Mouse (Mus musculus): ENCODE data around the gene Htatsf1. TPM values are rescaled to one million over a fixed set of nuclear protein-coding genes. Genes with fewer than 3 reads are reported as not detected.

Gene Htatsf1
- 92.0 and 98.4 TPM in 2 replicates for polyA plus RNA-seq (2015; fragmentation: Nextera tagmentation; extraction: Ambion mirVana)

GRCm38 (mm10) chrX:57053174-57053992 is at the start of gene Htatsf1:
TSS of gene Htatsf1 (plus strand) at chrX:57053583.
- Histone ChIP-seq H3K9me3 (no peaks in the 10 kb centered on the region), H3K27ac (peak within 1 kb of the TSS; percentile 95), H3K4me1 (replicated peaks) (no peaks in the 10 kb centered on the region), H3K4me2 (peak within 1 kb of the TSS; percentile 62), H3K36me3 (0 out of 2 replicates have a peak, but pooled peaks cover 4% of the 10 kb centered on the region), H3K9ac (peak within 1 kb of the TSS; percentile 72), H3K4me3 (peak within 1 kb of the TSS; percentile 52), H3K27me3 (no peaks in the 10 kb centered on the region)
- peak; percentile 97 for ATAC-seq (ENCODE audit: low FRiP score)
- 17% methylated on average over 74 of the region's 85 CpGs for WGBS

- WGBS: 78% methylated on average over 2 of the region's 2 CpGs
Observed at GRCm38 (mm10) chrX:57012891-57013290, 40.5 kb upstream of the Htatsf1 start.

DNA sequence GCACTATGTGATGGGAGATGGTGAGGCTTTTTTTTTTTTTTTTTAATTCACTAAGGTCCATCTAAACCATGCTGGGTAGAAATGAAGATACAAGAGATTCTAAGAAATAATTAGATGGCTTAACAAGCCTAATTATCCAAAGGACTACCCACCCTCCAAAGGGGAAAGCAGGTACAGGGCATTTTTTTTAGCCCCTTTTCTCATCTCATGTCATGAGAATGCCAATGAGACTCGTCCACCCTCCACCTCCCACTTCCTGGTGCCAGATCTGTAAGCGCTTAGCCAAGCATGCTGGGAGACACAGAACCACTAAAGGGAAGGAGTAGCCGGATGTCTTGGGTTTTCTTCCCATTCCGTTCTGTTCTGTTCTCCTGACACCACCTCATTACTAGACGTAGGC is 10.6 kb upstream of the Htatsf1 start, which contains the start of gene Brs3:
Gene Brs3 (plus strand): TSS at position 301 of the 400 bp plus-strand sequence.
- no peak within 1 kb of the TSS for H3K4me2 ChIP-seq
- H3K4me3 ChIP-seq: no peak within 1 kb of the TSS

More at GRCm38 (mm10) chrX:57012891-57013290, 40.5 kb upstream of the Htatsf1 start:
- Histone ChIP-seq H3K27ac (no peak overlapping the region), H3K4me3 (no peak overlapping the region), H3K4me2 (no peak overlapping the region), H3K9me3 (no peaks in the 10 kb centered on the region), H3K4me1 (replicated peaks) (no peaks in the 10 kb centered on the region), H3K27me3 (no peaks in the 10 kb centered on the region), H3K9ac (no peak overlapping the region), H3K36me3 (no peaks in the 10 kb centered on the region)
- no peak for ATAC-seq (ENCODE audit: low FRiP score)

GRCm38 (mm10) chrX:57043869-57044268 is 9.5 kb upstream of the Htatsf1 start:
- H3K9ac ChIP-seq: no peak overlapping the region
- H3K4me2 ChIP-seq: no peak overlapping the region
- no peak for ATAC-seq (ENCODE audit: low FRiP score)
- H3K4me1 ChIP-seq (replicated peaks): no peaks in the 10 kb centered on the region
- H3K27ac ChIP-seq: no peak overlapping the region
- H3K9me3 ChIP-seq: no peaks in the 10 kb centered on the region
- 74% methylated on average over 6 of the region's 6 CpGs for WGBS
- no peaks in the 10 kb centered on the region for H3K36me3 ChIP-seq
- no peaks in the 10 kb centered on the region for H3K27me3 ChIP-seq
- no peak overlapping the region for H3K4me3 ChIP-seq

More for the DNA sequence above, 10.6 kb upstream of the Htatsf1 start, which contains the start of gene Brs3:
- no peak within 1 kb of the TSS for H3K27ac ChIP-seq
- no peaks in the 10 kb centered on the region for H3K4me1 ChIP-seq (replicated peaks)
- ATAC-seq (ENCODE audit: low FRiP score): no peak
- no peaks in the 10 kb centered on the region for H3K27me3 ChIP-seq
- H3K9ac ChIP-seq: no peak within 1 kb of the TSS
- H3K9me3 ChIP-seq: no peaks in the 10 kb centered on the region
- WGBS: 88% methylated on average over 5 of the region's 5 CpGs
- H3K36me3 ChIP-seq: no peaks in the 10 kb centered on the region

DNA sequence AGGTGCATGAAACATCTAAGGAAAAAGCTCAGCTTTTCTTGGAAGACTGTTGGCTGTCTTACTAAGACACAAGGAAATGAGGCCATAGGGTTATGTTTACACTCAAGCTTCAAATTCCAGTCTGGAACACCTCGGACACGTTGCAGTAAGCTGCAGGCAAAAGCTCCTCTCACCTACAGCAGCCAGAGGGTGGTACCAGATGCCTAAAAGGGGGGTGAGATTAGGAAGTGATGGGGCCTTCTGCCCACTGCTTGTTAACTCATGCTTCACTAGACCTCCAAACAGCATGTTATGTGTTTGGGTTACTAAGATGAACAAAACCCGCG is 572 bp upstream of the Htatsf1 start:
- Histone ChIP-seq H3K27ac (peak overlapping the region; percentile 95), H3K4me3 (peak overlapping the region; percentile 52), H3K9me3 (no peaks in the 10 kb centered on the region), H3K27me3 (no peaks in the 10 kb centered on the region), H3K9ac (peak overlapping the region; percentile 72), H3K4me2 (peak overlapping the region; percentile 47), H3K4me1 (replicated peaks) (no peaks in the 10 kb centered on the region), H3K36me3 (0 out of 2 replicates have a peak, but pooled peaks cover 4% of the 10 kb centered on the region)
- peak; percentile 77; the same call in 1 of the 2 replicates for ATAC-seq (ENCODE audit: low FRiP score)
- 19% methylated on average over 4 of the region's 4 CpGs for WGBS

GRCm38 (mm10) chrX:57053993-57054385 is 606 bp downstream of the Htatsf1 start:
- peak overlapping the region; percentile 52 for H3K4me3 ChIP-seq

DNA sequence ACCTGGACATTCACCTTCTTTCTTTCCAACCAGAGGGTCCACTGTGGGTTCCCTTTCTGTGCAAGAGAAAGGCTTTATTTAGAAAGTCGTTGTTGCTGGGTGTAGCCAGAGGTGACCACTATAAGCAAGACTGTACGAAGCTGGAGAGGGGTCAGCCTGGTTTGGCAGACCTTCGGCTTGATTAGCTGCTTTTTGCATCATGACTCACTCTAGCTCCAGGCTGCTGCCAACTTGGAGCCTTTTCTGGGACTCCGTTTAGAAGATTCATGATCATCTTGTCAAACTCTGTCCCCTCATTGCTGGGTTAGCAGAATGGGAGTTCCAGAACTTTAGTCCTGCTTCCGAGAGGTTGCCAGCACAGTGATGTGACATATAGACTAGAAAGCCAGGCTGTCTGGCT is 28.1 kb downstream of the Htatsf1 start:
- Histone ChIP-seq H3K27ac (no peak overlapping the region), H3K9me3 (no peaks in the 10 kb centered on the region), H3K4me1 (replicated peaks) (no peaks in the 10 kb centered on the region), H3K9ac (no peak overlapping the region), H3K4me2 (no peak overlapping the region), H3K36me3 (no peaks in the 10 kb centered on the region), H3K27me3 (no peaks in the 10 kb centered on the region), H3K4me3 (no peak overlapping the region)
- WGBS: 80% methylated on average over 5 of the region's 5 CpGs
- ATAC-seq (ENCODE audit: low FRiP score): no peak

More at GRCm38 (mm10) chrX:57053993-57054385, 606 bp downstream of the Htatsf1 start:
- WGBS: 30% methylated on average over 11 of the region's 11 CpGs
- Histone ChIP-seq H3K9me3 (no peaks in the 10 kb centered on the region), H3K4me1 (replicated peaks) (no peaks in the 10 kb centered on the region), H3K27ac (peak overlapping the region; percentile 95; the same call in 1 of the 2 replicates), H3K27me3 (no peaks in the 10 kb centered on the region), H3K4me2 (peak overlapping the region; percentile 62), H3K9ac (peak overlapping the region; percentile 72), H3K36me3 (0 out of 2 replicates have a peak, but pooled peaks cover 4% of the 10 kb centered on the region)
- ATAC-seq (ENCODE audit: low FRiP score): peak; percentile 9; the same call in 1 of the 2 replicates

- no peaks in the 10 kb centered on the region for H3K27me3 ChIP-seq
- H3K36me3 ChIP-seq: no peaks in the 10 kb centered on the region
- 90% methylated on average over 4 of the region's 4 CpGs for WGBS
- no peaks in the 10 kb centered on the region for H3K4me1 ChIP-seq (replicated peaks)
- H3K9ac ChIP-seq: no peak within 1 kb of the TSS
- no peak for ATAC-seq (ENCODE audit: low FRiP score)
- H3K9me3 ChIP-seq: no peaks in the 10 kb centered on the region
- no peak within 1 kb of the TSS for H3K4me2 ChIP-seq
- no peak within 1 kb of the TSS for H3K4me3 ChIP-seq
- no peak within 1 kb of the TSS for H3K27ac ChIP-seq
Observed at GRCm38 (mm10) chrX:57087806-57088205, 34.4 kb downstream of the Htatsf1 start, which contains the start of gene Vgll1. TSS of gene Vgll1 (plus strand) at chrX:57088106.

- H3K9ac ChIP-seq: no peak overlapping the region
- WGBS: 95% methylated on average over 1 of the region's 1 CpGs
- no peak for ATAC-seq (ENCODE audit: low FRiP score)
- H3K4me1 ChIP-seq (replicated peaks): no peaks in the 10 kb centered on the region
- H3K36me3 ChIP-seq: no peaks in the 10 kb centered on the region
- no peak overlapping the region for H3K4me2 ChIP-seq
- no peak overlapping the region for H3K4me3 ChIP-seq
- H3K27me3 ChIP-seq: no peaks in the 10 kb centered on the region
- H3K27ac ChIP-seq: no peak overlapping the region
- no peaks in the 10 kb centered on the region for H3K9me3 ChIP-seq
Observed at GRCm38 (mm10) chrX:57103415-57103814, 50.0 kb downstream of the Htatsf1 start.

- ATAC-seq (ENCODE audit: low FRiP score): no peak
- Histone ChIP-seq H3K36me3 (no peaks in the 10 kb centered on the region), H3K9me3 (no peaks in the 10 kb centered on the region), H3K9ac (no peak overlapping the region), H3K4me3 (no peak overlapping the region), H3K4me1 (replicated peaks) (no peaks in the 10 kb centered on the region), H3K27ac (no peak overlapping the region), H3K27me3 (no peaks in the 10 kb centered on the region), H3K4me2 (no peak overlapping the region)
- WGBS: 87% methylated on average over 3 of the region's 3 CpGs
Observed at GRCm38 (mm10) chrX:57106956-57107355, 53.6 kb downstream of the Htatsf1 start.

All from hindbrain, embryonic 13.5 days (tissue).